Mouse (Mus musculus): Measurements from ENCODE around the gene Rbm12. TPM values are rescaled to one million over a fixed set of nuclear protein-coding genes. Genes with fewer than 3 reads are reported as not detected.
A peak's percentile ranks its signal among the peaks of the same experiment; 100 is the strongest.

The Rbm12 gene
- 38.9 and 39.9 TPM in 2 replicates for polyA plus RNA-seq (2016; fragmentation: Nextera tagmentation; extraction: Ambion mirVana)

DNA sequence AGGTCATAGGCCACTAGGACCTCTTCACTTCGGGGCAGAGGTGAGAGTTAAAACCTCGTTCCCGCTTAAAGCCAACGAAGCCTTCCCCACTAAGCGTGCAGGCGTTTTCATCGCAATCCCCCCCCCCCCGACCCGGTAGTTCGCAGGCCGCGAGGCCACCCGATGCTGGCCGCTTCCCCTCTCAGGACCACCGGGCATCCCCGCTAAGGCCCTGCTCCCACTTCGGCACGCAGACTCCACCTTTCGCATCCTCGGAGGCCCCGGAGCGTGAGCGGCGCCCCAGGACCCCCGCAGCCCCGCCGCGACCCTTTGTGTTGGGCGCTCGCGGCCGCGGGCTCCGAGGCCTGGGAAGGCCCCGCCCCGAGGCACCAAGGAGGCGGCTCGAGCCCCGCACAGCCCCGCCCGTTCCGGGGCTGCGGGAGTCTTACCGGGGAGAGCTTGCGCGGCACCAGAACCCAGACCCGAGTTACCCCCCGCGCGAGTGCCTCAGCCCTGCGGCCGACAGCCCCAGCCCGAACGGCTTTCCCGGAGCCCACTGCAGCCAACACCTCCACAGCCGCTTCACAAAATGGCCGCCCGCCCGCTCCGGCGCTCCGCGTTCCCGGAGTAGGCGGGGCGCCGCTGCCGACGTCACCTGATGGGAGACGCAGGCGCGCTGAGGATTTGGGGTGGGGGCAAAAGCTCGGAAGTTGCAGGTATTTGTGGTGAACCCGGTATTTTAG lies at the start of gene Rbm12, which contains the start of gene Cpne1:
Gene Rbm12 (minus strand): TSS at position 621 of the 722 bp plus-strand sequence.
Gene Cpne1 (minus strand): TSS at position 608 of the 722 bp plus-strand sequence.
- no peaks in the 10 kb centered on the region for H3K36me3 ChIP-seq
- peak within 1 kb of the TSS; percentile 93 for H3K27ac ChIP-seq
- WGBS = under 1% methylated on average over 74 of the region's 74 CpGs

DNA sequence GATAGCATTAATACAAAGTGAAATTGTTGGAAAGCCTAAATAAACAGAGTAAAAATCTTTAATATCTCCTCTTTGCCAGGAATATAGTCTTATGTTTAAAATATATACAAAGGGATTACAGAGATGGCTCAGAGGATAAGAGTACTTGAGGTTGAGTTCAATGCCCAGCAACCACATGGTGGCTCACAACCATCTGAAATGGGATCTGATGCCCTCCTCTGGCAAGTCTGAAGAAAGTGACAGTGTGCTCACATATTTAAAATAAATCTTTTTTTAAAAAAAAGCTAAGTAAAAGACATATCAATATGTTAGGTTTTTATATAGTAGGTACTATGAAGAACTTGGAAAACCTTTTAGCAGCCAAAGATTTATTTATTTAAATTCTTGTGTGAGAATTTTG lies 39.8 kb upstream of the Rbm12 start:
- H3K4me2 ChIP-seq (replicated peaks) = no peak overlapping the region
- H3K36me3 ChIP-seq = peaks cover 47% of the 10 kb centered on the region
- H3K27me3 ChIP-seq = no peaks in the 10 kb centered on the region
- no peak for ATAC-seq (ENCODE audit: low FRiP score)
- H3K4me3 ChIP-seq = no peak overlapping the region
- H3K9me3 ChIP-seq (replicated peaks) = no peaks in the 10 kb centered on the region
- no peak overlapping the region for H3K27ac ChIP-seq
- no peak overlapping the region for H3K9ac ChIP-seq
- H3K4me1 ChIP-seq = no peaks in the 10 kb centered on the region

More for the DNA sequence above, at the start of gene Rbm12, which contains the start of gene Cpne1:
- Histone ChIP-seq H3K27me3 (no peaks in the 10 kb centered on the region), H3K4me3 (peak within 1 kb of the TSS; percentile 95), H3K9ac (peak within 1 kb of the TSS; percentile 97), H3K4me1 (peaks cover 11% of the 10 kb centered on the region), H3K4me2 (replicated peaks) (peak within 1 kb of the TSS; percentile 75), H3K9me3 (replicated peaks) (no peaks in the 10 kb centered on the region)
- ATAC-seq (ENCODE audit: low FRiP score) = peak; percentile 94

DNA sequence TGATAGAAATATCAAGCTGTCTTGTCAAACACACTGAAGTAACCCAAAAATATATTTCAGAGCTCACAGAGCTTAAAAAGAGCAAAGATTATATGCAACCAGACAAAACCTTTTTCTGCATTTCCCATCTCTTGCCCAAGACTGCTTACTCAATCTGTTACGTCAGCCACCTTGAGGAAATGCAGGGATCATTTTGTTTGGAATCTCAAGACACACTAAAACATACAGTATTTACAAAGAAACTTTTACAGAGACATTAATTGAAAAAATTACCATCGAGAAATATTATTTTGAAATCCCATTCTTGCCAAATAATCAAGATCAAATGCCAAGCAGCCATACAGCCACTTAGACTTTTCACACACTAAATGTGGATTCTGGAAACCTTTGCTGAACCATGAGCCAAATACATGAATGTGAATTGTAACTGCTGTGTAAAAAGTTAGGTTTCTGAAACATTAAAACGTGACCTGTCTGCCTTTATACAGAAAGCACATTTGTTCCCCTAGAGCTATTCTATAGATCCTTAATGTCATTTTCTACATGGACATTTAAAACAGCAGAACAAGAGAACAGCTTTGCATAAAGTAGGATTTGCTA lies 35.6 kb upstream of the Rbm12 start:
- Histone ChIP-seq H3K36me3 (peaks cover 34% of the 10 kb centered on the region), H3K4me2 (replicated peaks) (no peak overlapping the region), H3K4me1 (peaks cover 12% of the 10 kb centered on the region), H3K9ac (no peak overlapping the region), H3K27me3 (no peaks in the 10 kb centered on the region), H3K4me3 (no peak overlapping the region), H3K27ac (no peak overlapping the region), H3K9me3 (replicated peaks) (no peaks in the 10 kb centered on the region)
- WGBS = 96% methylated on average over 3 of the region's 3 CpGs
- ATAC-seq (ENCODE audit: low FRiP score) = no peak

DNA sequence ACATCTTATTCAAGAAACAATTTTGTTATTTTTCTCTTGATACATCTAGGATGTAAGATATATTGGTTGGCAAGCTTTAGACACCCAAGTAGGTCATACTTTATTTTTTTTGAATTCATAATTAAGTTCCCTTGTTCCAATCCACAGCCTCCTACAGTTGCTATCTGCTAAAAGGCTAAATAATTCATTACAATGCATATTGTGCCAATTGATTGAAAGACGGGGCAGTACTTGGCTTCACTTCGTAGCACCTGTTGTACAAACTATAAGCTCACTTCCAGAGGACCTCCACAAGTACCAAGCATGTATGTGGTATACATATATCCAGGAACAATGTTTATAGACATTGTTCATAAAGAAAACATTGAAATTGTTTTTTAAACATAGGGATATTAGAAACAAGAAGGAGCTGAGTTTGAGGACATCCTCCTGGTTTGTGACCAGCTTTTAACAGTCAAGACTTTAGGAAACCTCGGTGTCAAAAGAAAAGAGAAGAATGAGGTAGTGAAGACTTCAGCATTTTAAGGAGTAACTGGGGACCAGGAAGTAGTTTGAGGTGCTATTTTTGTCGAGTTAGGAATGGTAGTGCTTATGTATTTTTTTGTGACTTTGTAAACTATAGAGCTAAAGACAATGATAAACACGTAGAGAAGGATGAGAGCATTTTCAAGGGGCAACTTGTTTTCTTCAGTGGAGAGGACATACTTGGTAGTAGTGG lies 34.7 kb upstream of the Rbm12 start:
- H3K4me2 ChIP-seq (replicated peaks) = no peak overlapping the region
- WGBS = 76% methylated on average over 5 of the region's 5 CpGs
- H3K27ac ChIP-seq = no peak overlapping the region
- H3K36me3 ChIP-seq = peaks cover 34% of the 10 kb centered on the region
- no peak overlapping the region for H3K4me3 ChIP-seq
- no peak overlapping the region for H3K9ac ChIP-seq
- no peak for ATAC-seq (ENCODE audit: low FRiP score)
- H3K27me3 ChIP-seq = no peaks in the 10 kb centered on the region
- peaks cover 12% of the 10 kb centered on the region for H3K4me1 ChIP-seq
- H3K9me3 ChIP-seq (replicated peaks) = no peaks in the 10 kb centered on the region

DNA sequence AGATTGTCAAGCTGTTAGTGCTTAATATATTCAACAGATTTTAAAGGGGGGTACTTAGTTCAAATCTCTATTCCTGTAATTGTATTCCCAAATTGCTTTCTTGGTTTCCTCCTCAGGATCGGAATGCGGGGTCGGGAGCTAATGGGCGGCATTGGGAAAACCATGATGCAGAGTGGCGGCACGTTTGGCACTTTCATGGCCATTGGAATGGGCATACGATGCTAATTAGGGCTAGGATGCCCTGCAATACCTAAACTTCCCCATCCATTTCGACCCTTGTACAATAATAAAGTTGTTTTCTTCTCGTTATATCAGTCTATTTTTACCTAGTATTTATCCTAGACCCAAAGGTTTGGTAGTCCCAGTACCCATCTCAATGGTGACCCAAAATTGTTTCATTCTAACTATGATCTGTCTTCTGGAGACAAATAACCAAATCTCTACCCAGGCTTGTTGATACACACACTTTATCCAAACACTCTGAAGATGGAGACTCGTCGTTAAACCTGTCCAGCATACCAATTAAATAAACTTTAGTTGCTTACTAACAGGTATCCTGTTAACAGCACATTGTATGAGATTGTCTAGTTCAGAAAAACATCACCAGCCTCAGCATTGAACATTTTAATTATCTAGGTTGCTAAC lies 33.8 kb upstream of the Rbm12 start:
- Histone ChIP-seq H3K9me3 (replicated peaks) (no peaks in the 10 kb centered on the region), H3K27me3 (no peaks in the 10 kb centered on the region), H3K9ac (no peak overlapping the region), H3K4me2 (replicated peaks) (peak overlapping the region; percentile 64), H3K4me3 (0 out of 2 replicates have a peak overlapping the region, but pooled peaks have one; percentile 83), H3K4me1 (peaks cover 12% of the 10 kb centered on the region), H3K36me3 (peaks cover 36% of the 10 kb centered on the region), H3K27ac (no peak overlapping the region)
- 70% methylated on average over 11 of the region's 11 CpGs for WGBS
- no peak for ATAC-seq (ENCODE audit: low FRiP score)

DNA sequence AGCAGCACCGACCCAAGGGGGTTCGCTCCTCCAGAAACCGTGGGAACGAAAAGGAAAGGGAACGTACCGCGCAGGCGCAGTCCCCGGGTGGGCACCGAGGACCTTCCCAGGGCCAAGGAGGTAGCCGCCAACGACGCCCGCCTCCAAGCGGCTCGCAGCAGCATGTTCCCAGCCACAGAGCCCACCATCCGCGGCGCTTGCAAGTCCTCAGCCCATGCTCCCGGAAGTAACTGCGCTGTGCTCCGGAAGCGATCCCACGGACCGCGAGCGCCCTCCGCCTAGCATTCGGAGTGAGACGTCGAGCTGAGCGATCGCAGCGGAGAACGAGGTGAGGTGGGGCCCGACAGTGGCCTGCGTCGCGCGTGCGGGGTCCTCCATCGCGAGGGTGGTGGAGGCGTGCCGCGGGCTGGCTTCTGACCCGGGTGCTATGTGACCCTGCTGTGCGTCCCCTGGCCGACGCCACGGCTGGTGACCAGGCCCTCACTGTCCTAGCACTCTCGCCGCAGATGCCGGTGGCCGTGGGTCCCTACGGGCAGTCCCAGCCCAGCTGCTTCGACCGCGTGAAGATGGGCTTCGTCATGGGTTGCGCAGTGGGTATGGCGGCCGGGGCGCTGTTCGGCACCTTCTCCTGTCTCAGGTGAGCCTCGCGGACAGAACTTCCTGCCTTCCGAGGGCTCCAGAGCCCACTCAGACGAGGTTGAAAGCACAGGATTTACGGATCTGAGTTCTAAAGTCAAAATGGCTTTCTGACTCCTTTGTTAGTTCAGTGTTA lies 32.4 kb upstream of the Rbm12 start, which contains the start of the genes Romo1 and Nfs1:
Gene Romo1 (plus strand): TSS at position 87 of the 772 bp plus-strand sequence.
Gene Nfs1 (minus strand): TSS at position 234 of the 772 bp plus-strand sequence.
- Histone ChIP-seq H3K4me1 (peaks cover 12% of the 10 kb centered on the region), H3K4me2 (replicated peaks) (peak within 1 kb of the TSS; percentile 64), H3K27ac (peak within 1 kb of the TSS; percentile 96), H3K4me3 (peak within 1 kb of the TSS; percentile 83), H3K36me3 (peaks cover 32% of the 10 kb centered on the region), H3K9ac (peak within 1 kb of the TSS; percentile 87), H3K27me3 (no peaks in the 10 kb centered on the region), H3K9me3 (replicated peaks) (no peaks in the 10 kb centered on the region)
- ATAC-seq (ENCODE audit: low FRiP score) = peak; percentile 98
- under 1% methylated on average over 69 of the region's 70 CpGs for WGBS

DNA sequence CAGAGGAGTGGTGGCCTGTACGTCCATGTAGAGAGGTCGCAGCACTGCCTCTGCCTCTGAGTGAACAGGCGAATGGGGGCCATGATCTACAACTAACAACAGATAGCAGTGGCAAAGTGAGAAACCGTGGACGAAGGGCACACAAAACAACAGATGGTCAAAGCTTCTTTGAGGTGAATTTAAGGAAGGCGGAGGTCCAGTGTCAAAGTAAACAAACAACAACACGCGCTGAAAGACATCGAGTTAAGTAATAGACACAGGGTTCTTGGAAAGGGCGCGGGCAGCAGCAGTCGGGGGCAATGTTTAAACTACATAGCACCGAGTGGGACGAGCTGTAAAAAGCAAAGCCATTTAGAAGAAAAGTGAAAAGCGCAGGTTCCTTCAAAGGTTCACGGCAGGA lies 31.6 kb upstream of the Rbm12 start:
- peak overlapping the region; percentile 96 for H3K27ac ChIP-seq
- H3K9ac ChIP-seq = peak overlapping the region; percentile 87
- H3K9me3 ChIP-seq (replicated peaks) = no peaks in the 10 kb centered on the region
- no peak; the same call in 1 of the 2 replicates for ATAC-seq (ENCODE audit: low FRiP score)
- no peaks in the 10 kb centered on the region for H3K27me3 ChIP-seq
- H3K36me3 ChIP-seq = peaks cover 24% of the 10 kb centered on the region
- H3K4me2 ChIP-seq (replicated peaks) = peak overlapping the region; percentile 64
- 3% methylated on average over 16 of the region's 16 CpGs for WGBS
- peak overlapping the region; percentile 83 for H3K4me3 ChIP-seq
- peaks cover 12% of the 10 kb centered on the region for H3K4me1 ChIP-seq

DNA sequence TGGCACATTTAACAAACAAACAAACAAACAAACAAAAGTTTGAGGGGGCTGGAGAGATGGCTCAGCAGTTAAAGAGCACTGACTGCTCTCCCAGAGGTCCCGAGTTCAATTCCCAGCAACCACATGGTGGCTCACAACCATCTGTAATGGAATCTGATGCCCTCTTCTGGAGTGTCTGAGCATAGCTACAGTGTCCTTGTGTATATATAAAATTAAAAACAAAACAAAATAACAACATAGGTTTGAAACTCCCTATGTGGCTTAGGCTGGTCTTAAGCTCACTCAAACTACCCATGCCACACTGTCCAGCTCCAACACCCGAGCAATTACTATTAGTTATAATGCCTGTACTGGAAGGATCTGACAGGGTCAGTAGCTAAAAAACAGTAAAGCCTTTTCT lies 31.0 kb upstream of the Rbm12 start:
- Histone ChIP-seq H3K4me3 (no peak overlapping the region), H3K27ac (no peak overlapping the region), H3K27me3 (no peaks in the 10 kb centered on the region), H3K36me3 (peaks cover 20% of the 10 kb centered on the region), H3K9me3 (replicated peaks) (no peaks in the 10 kb centered on the region), H3K4me1 (peaks cover 12% of the 10 kb centered on the region), H3K9ac (no peak overlapping the region), H3K4me2 (replicated peaks) (peak overlapping the region; percentile 64)
- ATAC-seq (ENCODE audit: low FRiP score) = no peak
- WGBS = 79% methylated on average over 2 of the region's 2 CpGs

DNA sequence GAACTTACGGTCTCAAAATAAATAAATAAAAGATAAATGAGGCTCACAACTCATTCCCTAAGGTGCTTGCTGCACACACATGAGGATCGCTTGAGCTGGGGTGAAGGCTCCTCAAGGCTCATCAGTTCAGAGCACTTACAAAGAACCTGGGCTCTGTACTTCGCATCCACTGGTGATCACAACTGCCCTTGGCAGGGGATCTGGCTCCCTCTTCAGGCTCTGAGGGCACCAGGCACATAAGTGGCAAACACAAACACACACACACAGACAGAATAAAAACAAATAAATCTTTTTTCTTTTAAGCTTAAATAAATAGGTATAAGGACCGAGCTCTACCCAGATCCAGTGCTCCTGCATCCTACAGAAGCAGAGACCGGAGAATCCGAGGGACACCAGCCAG lies 23.9 kb upstream of the Rbm12 start:
- H3K4me1 ChIP-seq = no peaks in the 10 kb centered on the region
- H3K36me3 ChIP-seq = peaks cover 25% of the 10 kb centered on the region; the same call in 1 of the 2 replicates
- no peak overlapping the region for H3K4me2 ChIP-seq (replicated peaks)
- H3K9me3 ChIP-seq (replicated peaks) = no peaks in the 10 kb centered on the region
- 84% methylated on average over 6 of the region's 6 CpGs for WGBS
- no peak for ATAC-seq (ENCODE audit: low FRiP score)
- no peak overlapping the region for H3K4me3 ChIP-seq
- no peaks in the 10 kb centered on the region for H3K27me3 ChIP-seq
- H3K9ac ChIP-seq = no peak overlapping the region
- H3K27ac ChIP-seq = no peak overlapping the region

DNA sequence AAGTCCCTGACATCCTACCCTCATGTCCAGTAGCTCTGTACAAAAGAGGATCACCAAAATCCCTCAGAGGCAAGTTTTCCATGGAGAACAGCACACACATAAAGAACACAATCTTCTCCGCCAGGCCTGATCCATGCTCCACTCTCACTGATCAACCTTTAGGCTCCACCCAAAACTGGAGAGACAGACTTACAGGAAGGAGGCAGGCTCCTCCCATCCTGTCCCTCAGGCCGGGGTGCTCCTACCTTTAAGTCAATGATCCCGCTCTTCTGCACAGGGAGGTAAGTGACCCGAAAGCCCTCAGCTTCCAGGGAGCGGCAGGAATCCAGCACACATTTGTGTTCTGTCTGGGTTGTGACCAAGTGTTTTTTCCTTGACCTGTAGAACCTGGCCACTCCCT lies 22.4 kb upstream of the Rbm12 start:
- Histone ChIP-seq H3K4me2 (replicated peaks) (no peak overlapping the region), H3K27me3 (no peaks in the 10 kb centered on the region), H3K4me3 (no peak overlapping the region), H3K36me3 (peaks cover 19% of the 10 kb centered on the region; the same call in 1 of the 2 replicates), H3K9me3 (replicated peaks) (no peaks in the 10 kb centered on the region), H3K27ac (no peak overlapping the region), H3K4me1 (no peaks in the 10 kb centered on the region), H3K9ac (no peak overlapping the region)
- no peak for ATAC-seq (ENCODE audit: low FRiP score)
- WGBS = 90% methylated on average over 5 of the region's 5 CpGs

DNA sequence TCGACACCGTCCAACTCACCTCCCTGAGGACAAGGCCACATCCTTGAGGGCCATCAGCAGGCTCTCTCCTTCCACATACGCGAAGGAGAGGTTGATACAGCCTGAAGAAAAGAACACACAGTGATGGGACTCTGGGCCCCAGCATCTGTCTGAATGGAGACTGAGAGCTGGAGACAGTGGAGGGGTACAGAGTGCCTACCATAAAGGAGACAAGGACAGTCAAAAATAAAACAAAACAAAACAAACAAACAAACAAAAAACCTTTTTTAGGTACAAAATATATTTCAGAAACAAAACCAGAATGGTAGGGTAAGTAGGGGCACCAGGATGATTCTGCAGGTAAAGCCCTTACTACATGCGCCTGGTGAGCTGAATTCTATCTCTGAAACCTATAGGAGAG lies 15.2 kb upstream of the Rbm12 start, which contains the start of gene Gm28036:
Gene Gm28036 (minus strand): TSS at position 101 of the 400 bp plus-strand sequence.
- no peak for ATAC-seq (ENCODE audit: low FRiP score)
- no peaks in the 10 kb centered on the region for H3K9me3 ChIP-seq (replicated peaks)
- H3K27ac ChIP-seq = no peak within 1 kb of the TSS
- no peak within 1 kb of the TSS for H3K4me2 ChIP-seq (replicated peaks)
- H3K4me3 ChIP-seq = no peak within 1 kb of the TSS
- H3K36me3 ChIP-seq = peaks cover 24% of the 10 kb centered on the region
- no peak within 1 kb of the TSS for H3K9ac ChIP-seq
- H3K27me3 ChIP-seq = no peaks in the 10 kb centered on the region
- H3K4me1 ChIP-seq = no peaks in the 10 kb centered on the region
- 94% methylated on average over 5 of the region's 5 CpGs for WGBS

Measured in hindbrain, embryonic 12.5 days (tissue).